Mouse (Mus musculus): ENCODE data around the gene Rnf224. TPM values are rescaled to one million over a fixed set of nuclear protein-coding genes. Genes with fewer than 3 reads are reported as not detected.

Rnf224 gene
- polyA plus RNA-seq, 1 experiment = not detected

- TF ChIP-seq CTCF (IDR thresholded peaks at IDR 0.05; ENCODE audit: borderline replicate concordance, extremely low read depth, insufficient read depth, insufficient read length) (no peak), POLR2A (IDR thresholded peaks at IDR 0.05; ENCODE audit: borderline replicate concordance, extremely low read depth, insufficient read depth, insufficient read length, poor library complexity, severe bottlenecking) (no peak)
- no peak for DNase-seq (ENCODE audit: low read depth)
These were observed 48.7 kb downstream of the Rnf224 start for GRCm38 (mm10) chr2:25187841-25188240.

GRCm38 (mm10) chr2:25186575-25186930 lies 50.0 kb downstream of the Rnf224 start:
- TF ChIP-seq CTCF (IDR thresholded peaks at IDR 0.05; ENCODE audit: borderline replicate concordance, extremely low read depth, insufficient read depth, insufficient read length) = no peak
- no peak for TF ChIP-seq POLR2A (IDR thresholded peaks at IDR 0.05; ENCODE audit: borderline replicate concordance, extremely low read depth, insufficient read depth, insufficient read length, poor library complexity, severe bottlenecking)

GRCm38 (mm10) chr2:25185625-25186574 lies 50.7 kb downstream of the Rnf224 start:
- DNase-seq (ENCODE audit: low read depth) = peak; percentile 95
- TF ChIP-seq CTCF (IDR thresholded peaks at IDR 0.05; ENCODE audit: borderline replicate concordance, extremely low read depth, insufficient read depth, insufficient read length) (peak; percentile 87), POLR2A (IDR thresholded peaks at IDR 0.05; ENCODE audit: borderline replicate concordance, extremely low read depth, insufficient read depth, insufficient read length, poor library complexity, severe bottlenecking) (peak; percentile 94)

More at GRCm38 (mm10) chr2:25186575-25186930, 50.0 kb downstream of the Rnf224 start:
- no peak for DNase-seq (ENCODE audit: low read depth)

- DNase-seq (ENCODE audit: low read depth) = no peak
- TF ChIP-seq POLR2A (IDR thresholded peaks at IDR 0.05; ENCODE audit: borderline replicate concordance, extremely low read depth, insufficient read depth, insufficient read length, poor library complexity, severe bottlenecking) (no peak), CTCF (IDR thresholded peaks at IDR 0.05; ENCODE audit: borderline replicate concordance, extremely low read depth, insufficient read depth, insufficient read length) (no peak)
These were observed 52.1 kb downstream of the Rnf224 start for GRCm38 (mm10) chr2:25184496-25184895.

Other genes with a start within 250 kb of the Rnf224 start
- 194 and 297 TPM in 2 replicates for gene Nsmf, start 182.4 kb downstream of the Rnf224 start, polyA plus RNA-seq (2012; rRNA removed)
- gene Entpd8, start 156.5 kb downstream of the Rnf224 start, polyA plus RNA-seq (2012; rRNA removed) = 0.11 and 0.18 TPM in 2 replicates
- gene Noxa1, start 141.6 kb downstream of the Rnf224 start, polyA plus RNA-seq (2012; rRNA removed) = 0.04 TPM in 2 replicates
- gene Nrarp, start 56.0 kb downstream of the Rnf224 start, polyA plus RNA-seq (2012; rRNA removed) = 50.0 and 58.5 TPM in 2 replicates
- gene Tor4a, start 39.9 kb downstream of the Rnf224 start, polyA plus RNA-seq (2012; rRNA removed) = 1.9 and 2.0 TPM in 2 replicates
- 78.9 and 91.3 TPM in 2 replicates for gene Nelfb, start 25.3 kb downstream of the Rnf224 start, polyA plus RNA-seq (2012; rRNA removed)
- not detected in 2 replicates for gene Stpg3, start 22.1 kb downstream of the Rnf224 start, polyA plus RNA-seq (2012; rRNA removed)
- 0.10 and 0.14 TPM in 2 replicates for gene Fam166a, start 18.0 kb downstream of the Rnf224 start, polyA plus RNA-seq (2012; rRNA removed)
- gene Tubb4b, start 12.1 kb downstream of the Rnf224 start, polyA plus RNA-seq (2012; rRNA removed) = 449 and 524 TPM in 2 replicates
- not detected in 2 replicates for gene Slc34a3, start 2.4 kb downstream of the Rnf224 start, polyA plus RNA-seq (2012; rRNA removed)
- 127 and 148 TPM in 2 replicates for gene Rnf208, start 5.5 kb upstream of the Rnf224 start, polyA plus RNA-seq (2012; rRNA removed)
- 0.10 and 0.67 TPM in 2 replicates for gene Cysrt1, start 5.7 kb upstream of the Rnf224 start, polyA plus RNA-seq (2012; rRNA removed)
- gene AL732309.1, start 10.1 kb upstream of the Rnf224 start, polyA plus RNA-seq (2012; rRNA removed) = 19.1 and 22.6 TPM in 2 replicates
- 26.4 and 32.2 TPM in 2 replicates for gene Tmem203, start 18.7 kb upstream of the Rnf224 start, polyA plus RNA-seq (2012; rRNA removed)
- gene Tprn, start 25.8 kb upstream of the Rnf224 start, polyA plus RNA-seq (2012; rRNA removed) = 7.7 and 13.0 TPM in 2 replicates
- 105 and 160 TPM in 2 replicates for gene Ssna1, start 35.7 kb upstream of the Rnf224 start, polyA plus RNA-seq (2012; rRNA removed)
- gene Anapc2, start 35.7 kb upstream of the Rnf224 start, polyA plus RNA-seq (2012; rRNA removed) = 131 and 149 TPM in 2 replicates
- gene Tmem210, start 51.4 kb upstream of the Rnf224 start, polyA plus RNA-seq (2012; rRNA removed) = not detected in 2 replicates
- 0.07 TPM in 1 of 2 replicates, not detected in the other for gene Lrrc26, start 53.1 kb upstream of the Rnf224 start, polyA plus RNA-seq (2012; rRNA removed)
- 24.4 and 47.2 TPM in 2 replicates for gene Grin1, start 82.4 kb upstream of the Rnf224 start, polyA plus RNA-seq (2012; rRNA removed)
- 22.5 and 37.0 TPM in 2 replicates for gene Man1b1, start 95.6 kb upstream of the Rnf224 start, polyA plus RNA-seq (2012; rRNA removed)
- gene Dpp7, start 119.6 kb upstream of the Rnf224 start, polyA plus RNA-seq (2012; rRNA removed) = 35.3 and 57.1 TPM in 2 replicates
- gene Uap1l1, start 128.9 kb upstream of the Rnf224 start, polyA plus RNA-seq (2012; rRNA removed) = 2.4 TPM in 2 replicates
- 20.1 and 48.8 TPM in 2 replicates for gene Sapcd2, start 135.5 kb upstream of the Rnf224 start, polyA plus RNA-seq (2012; rRNA removed)
- 2.2 and 2.3 TPM in 2 replicates for gene Entpd2, start 159.1 kb upstream of the Rnf224 start, polyA plus RNA-seq (2012; rRNA removed)
- gene Npdc1, start 162.6 kb upstream of the Rnf224 start, polyA plus RNA-seq (2012; rRNA removed) = 621 and 644 TPM in 2 replicates
- gene Fut7, start 186.5 kb upstream of the Rnf224 start, polyA plus RNA-seq (2012; rRNA removed) = 0.42 and 0.57 TPM in 2 replicates
- gene Abca2, start 191.9 kb upstream of the Rnf224 start, polyA plus RNA-seq (2012; rRNA removed) = 29.8 and 60.6 TPM in 2 replicates
- 1.1 and 1.9 TPM in 2 replicates for gene Clic3, start 220.1 kb upstream of the Rnf224 start, polyA plus RNA-seq (2012; rRNA removed)
- gene Paxx, start 224.3 kb upstream of the Rnf224 start, polyA plus RNA-seq (2012; rRNA removed) = 109 and 142 TPM in 2 replicates
- 60.4 and 73.5 TPM in 2 replicates for gene Ptgds, start 233.3 kb upstream of the Rnf224 start, polyA plus RNA-seq (2012; rRNA removed)

Data from brain, embryonic 14.5 days (tissue).